Mouse (Mus musculus): ENCODE results near the gene Fscn2. TPM values are rescaled to one million over a fixed set of nuclear protein-coding genes. Genes with fewer than 3 reads are reported as not detected.
"Not testable (repeated sequence)": the region's sequence is repeated elsewhere in the genome, so short reads cannot be mapped to it uniquely, and the experiment has no call there.

Gene Fscn2
- polyA plus RNA-seq, 1 experiment from 2014 or later, result 1.9 TPM

- Histone ChIP-seq H3K27ac (no peak overlapping the region), H3K4me2 (replicated peaks) (no peak overlapping the region), H3K27me3 (no peaks in the 10 kb centered on the region), H3K36me3 (no peaks in the 10 kb centered on the region), H3K4me1 (replicated peaks) (no peaks in the 10 kb centered on the region), H3K9me3 (peaks cover 3% of the 10 kb centered on the region; the same call in 1 of the 2 replicates), H3K4me3 (replicated peaks) (no peak overlapping the region), H3K9ac (replicated peaks) (no peak overlapping the region)
- WGBS, result 81% methylated on average over 6 of the region's 6 CpGs
- no peak for ATAC-seq
Measured at GRCm38 (mm10) chr11:120335431-120336021, 25.8 kb upstream of the Fscn2 start.

DNA sequence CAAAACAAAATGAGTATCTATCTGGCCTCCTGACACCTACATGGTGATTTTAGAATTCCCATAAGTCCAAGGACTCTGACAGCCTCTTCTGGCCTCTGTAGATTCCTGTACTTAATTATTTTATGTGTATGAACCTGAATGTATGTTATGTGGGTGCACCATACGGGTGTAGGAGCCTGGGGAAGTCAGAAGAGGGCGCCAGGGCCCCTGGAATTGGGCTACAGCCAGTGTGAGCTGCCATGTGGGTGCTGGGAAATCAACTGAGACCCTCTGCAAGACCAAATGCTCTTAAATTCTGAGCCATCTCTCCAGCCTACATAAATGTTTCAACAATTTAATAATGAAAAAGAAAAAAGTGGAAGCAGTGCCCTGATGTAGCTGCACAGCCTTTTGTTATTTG lies 23.9 kb upstream of the Fscn2 start:
- Histone ChIP-seq H3K4me2 (replicated peaks) (no peak overlapping the region), H3K4me3 (replicated peaks) (no peak overlapping the region), H3K9me3 (peaks cover 3% of the 10 kb centered on the region; the same call in 1 of the 2 replicates), H3K27ac (no peak overlapping the region), H3K4me1 (replicated peaks) (no peaks in the 10 kb centered on the region), H3K9ac (replicated peaks) (no peak overlapping the region), H3K27me3 (no peaks in the 10 kb centered on the region), H3K36me3 (no peaks in the 10 kb centered on the region)
- 40% methylated on average over 2 of the region's 2 CpGs for WGBS
- no peak for ATAC-seq

GRCm38 (mm10) chr11:120338786-120339185 lies 22.5 kb upstream of the Fscn2 start:
- ATAC-seq, result no peak
- no peak overlapping the region for H3K9ac ChIP-seq (replicated peaks)
- peaks cover under 1% of the 10 kb centered on the region; the same call in 1 of the 2 replicates for H3K4me1 ChIP-seq (replicated peaks)
- H3K27me3 ChIP-seq, result no peaks in the 10 kb centered on the region
- H3K27ac ChIP-seq, result no peak overlapping the region
- WGBS, result 78% methylated on average over 3 of the region's 3 CpGs
- no peak overlapping the region for H3K4me2 ChIP-seq (replicated peaks)
- H3K36me3 ChIP-seq, result 0 out of 2 replicates have a peak, but pooled peaks cover under 1% of the 10 kb centered on the region
- H3K9me3 ChIP-seq, result peaks cover 3% of the 10 kb centered on the region; the same call in 1 of the 2 replicates
- H3K4me3 ChIP-seq (replicated peaks), result no peak overlapping the region

GRCm38 (mm10) chr11:120339978-120340513 lies 21.3 kb upstream of the Fscn2 start:
- Histone ChIP-seq H3K27me3 (no peaks in the 10 kb centered on the region), H3K4me3 (replicated peaks) (no peak overlapping the region), H3K9ac (replicated peaks) (no peak overlapping the region), H3K27ac (no peak overlapping the region), H3K36me3 (peaks cover 13% of the 10 kb centered on the region), H3K4me2 (replicated peaks) (no peak overlapping the region), H3K4me1 (replicated peaks) (peaks cover 13% of the 10 kb centered on the region), H3K9me3 (no peaks in the 10 kb centered on the region)
- ATAC-seq, result no peak
- WGBS, result 92% methylated on average over 10 of the region's 10 CpGs

DNA sequence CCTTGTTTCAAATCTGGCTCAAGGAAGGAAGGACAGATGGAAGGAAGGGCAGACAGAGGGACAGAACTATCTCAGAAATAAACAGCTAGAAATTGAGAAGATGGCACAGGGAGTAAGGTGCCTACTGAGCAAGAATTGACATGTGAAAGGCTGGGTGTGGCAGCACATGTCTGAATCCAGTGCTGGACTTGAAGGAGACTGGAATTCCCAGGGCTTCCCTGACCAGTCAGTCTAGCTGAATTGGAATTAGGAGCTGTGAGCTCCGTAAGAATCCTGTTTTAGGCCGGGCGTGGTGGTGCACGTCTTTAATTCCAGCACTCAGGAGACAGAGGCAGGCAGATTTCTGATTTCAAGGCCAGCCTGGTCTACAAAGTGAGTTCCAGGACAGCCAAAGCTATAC lies 19.7 kb upstream of the Fscn2 start:
- Histone ChIP-seq H3K4me2 (replicated peaks) (no peak overlapping the region), H3K27ac (no peak overlapping the region), H3K4me3 (replicated peaks) (no peak overlapping the region), H3K9me3 (no peaks in the 10 kb centered on the region), H3K9ac (replicated peaks) (no peak overlapping the region), H3K4me1 (replicated peaks) (peaks cover 22% of the 10 kb centered on the region), H3K27me3 (no peaks in the 10 kb centered on the region), H3K36me3 (peaks cover 22% of the 10 kb centered on the region)
- WGBS, result 92% methylated on average over 4 of the region's 4 CpGs
- ATAC-seq, result no peak

DNA sequence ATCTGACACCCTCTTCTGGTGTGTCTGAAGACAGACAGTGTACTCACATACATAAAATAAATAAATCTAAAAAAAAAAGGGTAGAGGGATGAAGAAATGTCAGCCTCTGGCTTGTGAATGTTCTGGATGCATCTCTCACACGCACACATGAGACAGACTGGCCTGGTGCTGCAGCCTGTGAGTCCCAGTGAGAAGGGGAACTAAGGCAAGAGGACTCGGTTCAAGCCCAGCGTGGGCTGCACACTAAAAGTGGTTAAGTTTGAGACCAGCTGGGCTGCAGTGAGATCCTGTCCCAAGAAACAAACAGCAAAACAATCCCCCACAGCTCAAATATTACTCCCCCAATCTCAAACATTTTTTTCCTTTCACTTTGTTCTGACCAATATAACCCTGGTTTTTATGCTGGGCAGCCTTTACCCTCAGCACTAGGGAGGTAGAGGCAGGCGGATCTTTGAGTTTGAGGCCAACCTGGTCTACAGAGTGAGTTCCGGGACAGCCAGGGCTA lies 18.6 kb upstream of the Fscn2 start:
- Histone ChIP-seq H3K9ac (replicated peaks) (no peak overlapping the region), H3K27ac (no peak overlapping the region), H3K4me2 (replicated peaks) (no peak overlapping the region), H3K4me3 (replicated peaks) (no peak overlapping the region), H3K36me3 (peaks cover 27% of the 10 kb centered on the region), H3K4me1 (replicated peaks) (peaks cover 23% of the 10 kb centered on the region), H3K27me3 (no peaks in the 10 kb centered on the region), H3K9me3 (no peaks in the 10 kb centered on the region)
- 90% methylated on average over 5 of the region's 5 CpGs for WGBS
- no peak for ATAC-seq

DNA sequence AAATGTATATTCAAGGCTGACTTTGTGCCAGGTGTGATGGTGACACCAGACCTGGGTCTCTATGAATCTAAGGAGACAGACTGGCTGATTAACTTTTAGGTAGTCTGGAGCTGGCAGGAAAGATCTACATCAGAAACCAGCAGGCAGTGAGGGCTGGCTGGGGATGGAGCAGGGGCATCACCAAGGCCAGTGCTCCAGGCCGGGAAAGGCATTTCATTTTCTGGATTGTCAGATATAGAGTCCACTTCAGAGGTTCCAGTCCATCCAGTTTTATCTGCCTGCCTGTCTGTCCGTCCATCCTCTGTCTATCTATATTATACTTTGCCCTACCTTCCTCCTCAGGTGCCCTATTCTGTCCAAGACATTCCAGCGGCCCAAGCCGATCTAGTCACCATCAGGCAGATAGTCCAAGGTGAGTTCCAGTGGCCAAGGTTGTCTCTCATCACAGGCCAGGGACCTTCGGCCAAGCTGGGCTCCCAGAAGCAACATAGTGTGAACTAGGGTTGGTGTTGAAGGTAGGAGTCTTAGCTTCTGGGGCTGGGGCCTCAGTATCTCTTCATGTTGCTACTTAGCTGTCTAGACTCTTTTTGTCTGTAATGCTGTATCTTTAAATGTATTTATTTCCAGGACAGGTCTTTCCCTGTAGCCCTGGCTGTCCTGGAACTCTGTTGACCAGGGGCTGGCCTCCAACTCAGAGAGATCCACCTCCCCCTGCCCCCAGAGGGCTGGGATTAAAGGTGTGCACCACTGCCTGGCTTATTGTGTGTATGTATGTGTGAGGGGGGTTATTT lies 17.6 kb upstream of the Fscn2 start:
- Histone ChIP-seq H3K9me3 (no peaks in the 10 kb centered on the region), H3K27me3 (no peaks in the 10 kb centered on the region), H3K9ac (replicated peaks) (peak overlapping the region; percentile 32; the same call in 1 of the 2 replicates), H3K4me1 (replicated peaks) (peaks cover 23% of the 10 kb centered on the region), H3K4me2 (replicated peaks) (peak overlapping the region; percentile 85; the same call in 1 of the 2 replicates), H3K36me3 (peaks cover 27% of the 10 kb centered on the region), H3K27ac (peak overlapping the region; percentile 67), H3K4me3 (replicated peaks) (0 out of 2 replicates have a peak overlapping the region, but pooled peaks have one; percentile 5)
- WGBS, result 80% methylated on average over 5 of the region's 5 CpGs
- no peak for ATAC-seq

GRCm38 (mm10) chr11:120344310-120344920 lies 16.9 kb upstream of the Fscn2 start:
- peak overlapping the region; percentile 67 for H3K27ac ChIP-seq

GRCm38 (mm10) chr11:120345067-120345681 lies 16.2 kb upstream of the Fscn2 start:
- 28% methylated on average over 1 of the region's 1 CpGs for whole genome bisulfite sequencing
- Histone ChIP-seq H3K27me3 (no peaks in the 10 kb centered on the region), H3K36me3 (peaks cover 27% of the 10 kb centered on the region), H3K9ac (replicated peaks) (peak overlapping the region; percentile 66), H3K4me3 (replicated peaks) (peak overlapping the region; percentile 44), H3K4me1 (replicated peaks) (peaks cover 33% of the 10 kb centered on the region), H3K9me3 (no peaks in the 10 kb centered on the region), H3K4me2 (replicated peaks) (peak overlapping the region; percentile 85), H3K27ac (peak overlapping the region; percentile 65; the same call in 1 of the 2 replicates)
- ATAC-seq, result no peak

More at GRCm38 (mm10) chr11:120344310-120344920, 16.9 kb upstream of the Fscn2 start:
- Histone ChIP-seq H3K4me1 (replicated peaks) (peaks cover 29% of the 10 kb centered on the region), H3K4me2 (replicated peaks) (peak overlapping the region; percentile 85), H3K9ac (replicated peaks) (0 out of 2 replicates have a peak overlapping the region, but pooled peaks have one; percentile 66), H3K4me3 (replicated peaks) (peak overlapping the region; percentile 44), H3K27me3 (no peaks in the 10 kb centered on the region), H3K9me3 (no peaks in the 10 kb centered on the region), H3K36me3 (peaks cover 27% of the 10 kb centered on the region)
- ATAC-seq, result no peak
- WGBS, result 65% methylated on average over 5 of the region's 5 CpGs

DNA sequence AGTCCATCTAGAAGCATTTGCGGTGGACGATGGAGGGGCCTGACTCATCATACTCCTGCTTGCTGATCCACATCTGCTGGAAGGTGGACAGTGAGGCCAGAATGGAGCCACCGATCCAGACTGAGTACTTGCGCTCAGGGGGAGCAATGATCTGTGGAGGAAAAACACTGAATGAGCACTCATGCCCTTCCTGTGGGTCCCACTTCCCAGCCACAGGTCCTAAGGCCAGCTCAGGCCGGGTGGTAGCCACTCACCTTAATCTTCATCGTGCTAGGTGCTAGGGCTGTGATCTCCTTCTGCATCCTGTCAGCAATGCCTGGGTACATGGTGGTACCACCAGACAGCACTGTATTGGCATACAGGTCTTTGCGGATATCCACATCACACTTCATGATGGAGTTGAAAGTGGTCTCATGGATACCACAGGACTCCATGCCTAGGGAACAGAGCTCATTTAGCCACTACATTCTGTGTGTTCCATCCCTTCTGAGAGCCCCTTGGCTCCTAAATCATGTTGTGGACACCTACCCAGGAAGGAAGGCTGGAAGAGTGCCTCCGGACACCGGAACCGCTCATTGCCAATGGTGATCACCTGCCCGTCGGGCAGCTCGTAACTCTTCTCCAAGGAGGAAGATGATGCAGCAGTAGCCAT lies 14.8 kb upstream of the Fscn2 start:
- H3K9ac ChIP-seq (replicated peaks), result peak overlapping the region; percentile 79
- peak overlapping the region; percentile 56 for H3K4me3 ChIP-seq (replicated peaks)
- H3K27ac ChIP-seq, result 0 out of 2 replicates have a peak overlapping the region, but pooled peaks have one; percentile 30
- peaks cover 46% of the 10 kb centered on the region for H3K4me1 ChIP-seq (replicated peaks)
- WGBS, result 73% methylated on average over 10 of the region's 13 CpGs
- H3K4me2 ChIP-seq (replicated peaks), result peak overlapping the region; percentile 76
- H3K27me3 ChIP-seq, ATAC-seq, H3K9me3 ChIP-seq: not testable (repeated sequence)
- H3K36me3 ChIP-seq, result peaks cover 27% of the 10 kb centered on the region

DNA sequence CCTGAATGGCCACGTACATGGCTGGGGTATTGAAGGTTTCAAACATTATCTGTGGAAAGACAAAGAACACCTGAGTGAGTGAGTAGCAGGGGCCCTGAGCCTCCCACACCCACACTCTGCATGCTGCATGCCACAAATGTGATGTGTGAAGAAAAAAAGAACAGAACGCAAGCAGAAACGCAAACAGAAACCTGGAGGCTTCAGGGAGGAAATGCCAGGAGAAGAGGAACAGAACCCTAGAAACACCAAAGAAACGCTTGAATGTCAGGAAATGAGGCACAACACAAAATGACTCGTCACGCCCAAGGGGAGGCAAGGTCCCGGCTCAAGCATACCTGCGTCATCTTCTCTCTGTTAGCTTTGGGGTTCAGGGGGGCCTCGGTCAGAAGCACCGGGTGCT lies 14.0 kb upstream of the Fscn2 start:
- no peaks in the 10 kb centered on the region for H3K9me3 ChIP-seq
- H3K4me3 ChIP-seq (replicated peaks), result peak overlapping the region; percentile 100
- no peak for ATAC-seq
- 10% methylated on average over 10 of the region's 10 CpGs for WGBS
- H3K27me3 ChIP-seq, result no peaks in the 10 kb centered on the region
- peak overlapping the region; percentile 87 for H3K4me2 ChIP-seq (replicated peaks)
- peak overlapping the region; percentile 100 for H3K27ac ChIP-seq
- peaks cover 27% of the 10 kb centered on the region for H3K36me3 ChIP-seq
- peak overlapping the region; percentile 100 for H3K9ac ChIP-seq (replicated peaks)
- peaks cover 52% of the 10 kb centered on the region for H3K4me1 ChIP-seq (replicated peaks)
